Mouse (Mus musculus): ENCODE data around the gene Cnot8.

GRCm38 (mm10) chr11:58077270-58077669, 26.7 kb upstream of the Cnot8 start:
- TF ChIP-seq POLR2A (IDR thresholded peaks at IDR 0.05; ENCODE audit: borderline replicate concordance, extremely low read depth, insufficient read depth, insufficient read length, poor library complexity, severe bottlenecking) (no peak), CTCF (IDR thresholded peaks at IDR 0.05; ENCODE audit: borderline replicate concordance, extremely low read depth, insufficient read depth, insufficient read length) (no peak)
